Mouse (Mus musculus) hematopoietic stem cell, adult 5-6 weeks (primary cell): ENCODE data around the gene Aqp12. TPM values are rescaled to one million over a fixed set of nuclear protein-coding genes. Genes with fewer than 3 reads are reported as not detected.

Experiments used
- total RNA-seq: library from RNA; stranded (forward); fragments of 172-1452, 232-1000 nt; gene quantifications from 2 replicates; pipeline ENCODE4 v1.2.3, GENCODE M21; 2017

Gene Aqp12
- total RNA-seq, 1 experiment from 2014 or later: not detected

Other genes starting within 250 kb of the Aqp12 start
- 1.9 and 11.2 TPM in 2 replicates for gene Gpc1, start 174.7 kb upstream of the Aqp12 start, total RNA-seq
- gene Ankmy1, start 103.4 kb upstream of the Aqp12 start, total RNA-seq: not detected in 2 replicates
- 4.4 and 6.1 TPM in 2 replicates for gene Dusp28, start 99.4 kb upstream of the Aqp12 start, total RNA-seq
- 11.6 and 21.4 TPM in 2 replicates for gene Rnpepl1, start 95.6 kb upstream of the Aqp12 start, total RNA-seq
- gene Capn10, start 72.0 kb upstream of the Aqp12 start, total RNA-seq: 9.8 and 17.3 TPM in 2 replicates
- 1.5 and 2.1 TPM in 2 replicates for gene Gpr35, start 55.5 kb upstream of the Aqp12 start, total RNA-seq
- gene Kif1a, start 95.6 kb downstream of the Aqp12 start, total RNA-seq: not detected in 2 replicates
- gene Agxt, start 128.9 kb downstream of the Aqp12 start, total RNA-seq: not detected in 2 replicates
- not detected in 2 replicates for gene 2310007B03Rik, start 154.6 kb downstream of the Aqp12 start, total RNA-seq
- gene Crocc2, start 162.4 kb downstream of the Aqp12 start, total RNA-seq: 0.10 TPM in 1 of 2 replicates, not detected in the other
- gene Sned1, start 229.5 kb downstream of the Aqp12 start, total RNA-seq: 0.25 and 0.63 TPM in 2 replicates